Mouse (Mus musculus) liver, embryonic 15.5 days (tissue): ENCODE measurements around the gene Npw. TPM values are rescaled to one million over a fixed set of nuclear protein-coding genes. Genes with fewer than 3 reads are reported as not detected.
A peak's percentile ranks its signal among the peaks of the same experiment; 100 is the strongest.

Experiments
- ATAC-seq: fragments of 200-750 bp; cut with Nextera tagmentation; 2 replicates; pipeline ENCODE4 v1.8.0; 2017; ENCODE audit warnings: moderate number of reproducible peaks, mild to moderate bottlenecking, moderate library complexity; ENCODE audit not compliant: insufficient read depth
- H3K27ac ChIP-seq: fragments of 300-500 bp; sonication (generic); replicated peaks from 2 replicates; pipeline ENCODE4 v1.5.1; 2015; ENCODE audit warnings: mild to moderate bottlenecking, inconsistent platforms
- H3K27me3 ChIP-seq: fragments of 300-500 bp; sonication (generic); 2 replicates; pipeline ENCODE4 v1.6.1; 2015; ENCODE audit warnings: mild to moderate bottlenecking, inconsistent platforms
- H3K36me3 ChIP-seq: fragments of 300-500 bp; sonication (generic); replicated peaks from 2 replicates; pipeline ENCODE4 v1.6.1; 2015; ENCODE audit warnings: moderate library complexity, mild to moderate bottlenecking, inconsistent platforms
- H3K4me1 ChIP-seq: fragments of 300-500 bp; sonication (generic); replicated peaks from 2 replicates; pipeline ENCODE4 v1.6.1; 2015; ENCODE audit warnings: inconsistent platforms
- H3K4me2 ChIP-seq: fragments of 300-500 bp; sonication (generic); 2 replicates; pipeline ENCODE4 v1.6.1; 2015; ENCODE audit warnings: moderate library complexity, mild to moderate bottlenecking, inconsistent platforms
- H3K4me3 ChIP-seq: fragments of 300-500 bp; sonication (generic); replicated peaks from 2 replicates; pipeline ENCODE4 v1.5.1; 2015; ENCODE audit warnings: mild to moderate bottlenecking, inconsistent platforms
- H3K9ac ChIP-seq: fragments of 300-500 bp; sonication (generic); 2 replicates; pipeline ENCODE4 v1.6.1; 2015; ENCODE audit warnings: moderate library complexity, mild to moderate bottlenecking, inconsistent platforms
- H3K9me3 ChIP-seq: fragments of 300-500 bp; sonication (generic); replicated peaks from 2 replicates; pipeline ENCODE4 v1.6.1; 2016; ENCODE audit warnings: inconsistent platforms
- WGBS: fragments of 180-500 bp; shearing (Covaris S2); methylation state at CpG from one replicate; pipeline ENCODE4 v1.1.7; 2015; ENCODE audit warnings: mixed read lengths; ENCODE audit not compliant: insufficient replicate concordance; 5-methylcytosine and 5-hydroxymethylcytosine counted together
- polyA plus RNA-seq: library from polyadenylated mRNA; unstranded; fragments of >200 nt; fragmentation: Nextera tagmentation; extraction: Ambion mirVana; gene quantifications from 2 replicates; pipeline ENCODE4 v1.2.1, GENCODE M21; 2015

The Npw gene
- polyA plus RNA-seq, 1 experiment from 2014 or later = 0.30 TPM

GRCm38 (mm10) chr17:24649581-24650069, 8.6 kb downstream of the Npw start:
- peaks cover 41% of the 10 kb centered on the region for H3K4me1 ChIP-seq
- H3K4me3 ChIP-seq = peak overlapping the region; percentile 59
- H3K4me2 ChIP-seq = peak overlapping the region; percentile 76
- H3K27me3 ChIP-seq = peaks cover 62% of the 10 kb centered on the region
- ATAC-seq = 0 out of 2 replicates have a peak, but pooled peaks have one; percentile 2
- 0 out of 2 replicates have a peak overlapping the region, but pooled peaks have one; percentile 6 for H3K27ac ChIP-seq
- peak overlapping the region; percentile 47; the same call in 1 of the 2 replicates for H3K9ac ChIP-seq
- 1% methylated on average over 35 of the region's 35 CpGs for WGBS
- no peaks in the 10 kb centered on the region for H3K9me3 ChIP-seq
- no peaks in the 10 kb centered on the region for H3K36me3 ChIP-seq

DNA sequence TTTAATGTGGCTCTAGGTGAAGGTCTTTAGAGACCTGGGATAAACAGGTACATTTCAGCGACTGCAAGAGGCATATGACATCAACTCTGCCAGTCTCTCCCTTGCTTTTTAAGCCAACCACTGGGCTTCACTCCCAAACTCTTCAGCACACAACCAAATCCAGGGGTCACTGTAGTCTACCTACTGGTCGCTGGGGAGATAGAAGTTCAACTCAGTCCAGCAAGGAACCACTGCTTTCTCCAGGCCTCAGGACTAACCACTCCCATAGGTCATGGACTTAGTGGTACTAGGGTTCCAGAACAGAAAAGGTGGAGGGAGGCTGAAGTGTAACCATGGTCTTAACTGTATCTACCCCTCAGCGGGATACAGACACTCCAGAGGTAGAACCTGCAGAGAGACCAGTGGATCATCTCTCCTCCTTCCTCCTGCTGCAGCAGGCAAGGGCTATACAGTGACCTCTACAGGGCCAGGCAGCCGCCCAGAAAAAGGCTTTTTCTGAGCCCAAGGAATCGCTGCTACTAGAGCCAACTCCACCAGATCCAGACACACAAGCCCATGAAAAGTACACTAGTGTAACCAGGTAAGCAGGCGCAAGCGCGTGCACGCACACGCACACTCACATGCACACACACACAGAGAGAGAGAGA, 9.4 kb downstream of the Npw start:
- H3K9ac ChIP-seq = no peak overlapping the region
- H3K4me3 ChIP-seq = peak overlapping the region; percentile 59
- no peak for ATAC-seq
- H3K4me1 ChIP-seq = peaks cover 43% of the 10 kb centered on the region
- 62% methylated on average over 10 of the region's 10 CpGs for WGBS
- H3K4me2 ChIP-seq = peak overlapping the region; percentile 76
- no peaks in the 10 kb centered on the region for H3K9me3 ChIP-seq
- peaks cover 62% of the 10 kb centered on the region for H3K27me3 ChIP-seq
- H3K27ac ChIP-seq = no peak overlapping the region
- no peaks in the 10 kb centered on the region for H3K36me3 ChIP-seq

GRCm38 (mm10) chr17:24647493-24647892, 10.8 kb downstream of the Npw start:
- H3K9me3 ChIP-seq = no peaks in the 10 kb centered on the region
- no peak for ATAC-seq
- H3K27ac ChIP-seq = no peak overlapping the region
- no peak overlapping the region for H3K4me2 ChIP-seq
- no peaks in the 10 kb centered on the region for H3K36me3 ChIP-seq
- H3K9ac ChIP-seq = no peak overlapping the region
- H3K4me1 ChIP-seq = peaks cover 43% of the 10 kb centered on the region
- H3K4me3 ChIP-seq = no peak overlapping the region
- H3K27me3 ChIP-seq = peaks cover 55% of the 10 kb centered on the region
- 73% methylated on average over 11 of the region's 11 CpGs for WGBS

- H3K9me3 ChIP-seq = no peaks in the 10 kb centered on the region
- no peak overlapping the region for H3K4me3 ChIP-seq
- no peaks in the 10 kb centered on the region for H3K36me3 ChIP-seq
- no peak overlapping the region for H3K4me2 ChIP-seq
- 58% methylated on average over 4 of the region's 4 CpGs for WGBS
- H3K27me3 ChIP-seq = peaks cover 44% of the 10 kb centered on the region
- H3K27ac ChIP-seq = 0 out of 2 replicates have a peak overlapping the region, but pooled peaks have one; percentile 9
- no peak overlapping the region for H3K9ac ChIP-seq
- no peak for ATAC-seq
- peaks cover 43% of the 10 kb centered on the region for H3K4me1 ChIP-seq
Observed at GRCm38 (mm10) chr17:24646381-24646780, 11.9 kb downstream of the Npw start.

DNA sequence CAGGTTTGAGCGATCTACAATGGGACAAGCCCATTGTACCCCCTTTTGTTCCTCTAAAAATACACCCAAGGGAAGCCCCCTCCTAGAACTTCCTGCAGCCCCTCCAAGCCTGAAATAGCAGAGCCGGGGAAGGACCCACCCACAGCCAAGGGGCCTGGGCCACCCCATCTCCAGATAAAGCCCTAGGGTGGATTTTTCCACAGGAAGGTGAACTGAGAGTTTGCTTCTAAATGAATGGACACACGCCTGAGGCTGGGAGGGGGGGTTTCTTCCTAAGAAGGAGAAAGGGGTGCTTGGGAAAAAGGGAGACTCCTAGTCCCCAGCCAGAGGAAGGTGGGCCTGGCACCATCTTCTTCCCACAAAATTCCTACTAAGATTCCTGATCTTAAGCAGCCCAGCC, 12.3 kb downstream of the Npw start:
- 56% methylated on average over 3 of the region's 3 CpGs for WGBS
- no peak overlapping the region for H3K9ac ChIP-seq

DNA sequence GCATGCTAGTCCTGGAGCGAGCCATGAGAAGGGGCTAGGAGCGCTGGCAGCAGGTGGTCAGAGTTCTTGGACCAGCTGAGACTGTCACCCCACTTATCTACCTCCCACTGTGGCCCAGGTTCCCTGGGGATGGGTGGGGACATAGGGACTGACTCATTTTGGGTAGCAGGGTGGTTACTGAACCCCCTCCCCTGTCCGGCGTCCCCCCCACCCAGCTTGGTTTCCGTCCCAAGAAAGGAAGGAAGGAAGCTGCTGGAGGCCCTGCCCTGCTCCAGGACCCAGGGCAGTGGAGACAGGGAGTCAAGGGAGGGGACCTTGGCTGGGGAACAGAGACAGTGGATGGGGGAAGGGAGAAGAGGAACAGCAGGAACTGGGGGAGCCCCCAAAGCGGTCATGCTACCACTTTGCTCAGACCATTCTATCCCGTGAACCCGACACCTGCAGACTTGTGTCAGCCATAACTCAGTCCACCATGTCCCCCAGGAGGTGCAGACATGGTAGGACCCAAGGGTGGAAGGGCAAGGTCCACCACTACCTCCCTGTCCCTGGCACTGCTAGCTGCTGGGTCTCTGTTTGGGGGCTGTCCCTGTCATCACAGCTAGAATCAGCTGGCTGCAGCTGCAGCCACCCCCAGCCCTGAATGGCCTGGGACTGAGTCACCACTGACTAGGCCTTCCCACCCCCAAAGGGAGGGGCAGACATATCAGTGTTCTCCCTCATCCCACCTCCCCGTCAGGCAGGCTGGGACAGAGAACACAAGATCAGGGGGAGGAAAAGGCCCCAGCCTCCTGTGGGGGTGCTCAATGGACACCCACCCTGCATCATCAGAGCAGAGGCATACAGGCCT, 13.2 kb downstream of the Npw start:
- Histone ChIP-seq H3K27ac (peak overlapping the region; percentile 62), H3K4me1 (peaks cover 35% of the 10 kb centered on the region), H3K9ac (no peak overlapping the region), H3K4me2 (no peak overlapping the region), H3K9me3 (no peaks in the 10 kb centered on the region), H3K27me3 (peaks cover 31% of the 10 kb centered on the region), H3K36me3 (no peaks in the 10 kb centered on the region), H3K4me3 (no peak overlapping the region)
- 37% methylated on average over 9 of the region's 9 CpGs for WGBS
- ATAC-seq = peak; percentile 26

More for the DNA sequence above, 12.3 kb downstream of the Npw start:
- Histone ChIP-seq H3K9me3 (no peaks in the 10 kb centered on the region), H3K36me3 (no peaks in the 10 kb centered on the region), H3K27me3 (peaks cover 39% of the 10 kb centered on the region), H3K4me2 (no peak overlapping the region), H3K4me3 (no peak overlapping the region), H3K4me1 (peaks cover 43% of the 10 kb centered on the region), H3K27ac (0 out of 2 replicates have a peak overlapping the region, but pooled peaks have one; percentile 33)
- no peak for ATAC-seq

DNA sequence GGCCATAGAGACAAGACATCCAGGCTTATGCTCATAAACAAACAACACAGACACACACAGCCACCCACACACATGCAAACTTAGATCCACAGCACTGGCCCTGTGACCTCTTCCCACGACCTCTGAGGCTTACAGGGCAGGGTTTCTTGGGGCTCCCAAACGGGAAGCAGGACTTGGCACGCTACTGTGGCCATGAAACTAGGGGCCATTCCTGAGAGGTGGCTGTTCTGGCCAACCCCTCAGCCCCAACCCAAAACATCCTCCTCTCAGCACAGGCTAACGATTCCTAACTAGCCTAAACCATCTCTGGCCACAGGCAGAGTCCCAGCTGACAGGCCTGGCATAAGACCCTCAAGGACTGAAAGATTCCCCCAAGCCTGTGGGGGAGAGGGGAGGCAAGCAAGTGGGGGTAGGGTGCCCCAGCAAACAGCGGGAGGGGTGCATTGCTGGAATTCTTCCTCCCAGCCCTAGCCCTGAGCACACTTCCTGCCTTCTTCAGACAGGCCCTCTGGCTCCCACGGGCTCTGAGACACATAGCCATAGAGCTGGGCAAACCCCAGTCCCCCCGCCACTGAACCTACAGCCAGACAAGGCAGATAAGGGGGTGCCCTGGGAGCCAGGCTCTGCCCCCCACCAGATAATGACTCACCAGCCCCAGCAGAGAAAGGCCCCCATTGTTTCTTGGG, 14.1 kb downstream of the Npw start:
- no peaks in the 10 kb centered on the region for H3K9me3 ChIP-seq
- 41% methylated on average over 7 of the region's 7 CpGs for WGBS
- no peaks in the 10 kb centered on the region for H3K36me3 ChIP-seq
- no peak overlapping the region for H3K4me2 ChIP-seq
- no peak overlapping the region for H3K4me3 ChIP-seq
- peaks cover 22% of the 10 kb centered on the region for H3K27me3 ChIP-seq
- peaks cover 28% of the 10 kb centered on the region for H3K4me1 ChIP-seq
- no peak overlapping the region for H3K9ac ChIP-seq
- peak overlapping the region; percentile 62 for H3K27ac ChIP-seq
- ATAC-seq = no peak

DNA sequence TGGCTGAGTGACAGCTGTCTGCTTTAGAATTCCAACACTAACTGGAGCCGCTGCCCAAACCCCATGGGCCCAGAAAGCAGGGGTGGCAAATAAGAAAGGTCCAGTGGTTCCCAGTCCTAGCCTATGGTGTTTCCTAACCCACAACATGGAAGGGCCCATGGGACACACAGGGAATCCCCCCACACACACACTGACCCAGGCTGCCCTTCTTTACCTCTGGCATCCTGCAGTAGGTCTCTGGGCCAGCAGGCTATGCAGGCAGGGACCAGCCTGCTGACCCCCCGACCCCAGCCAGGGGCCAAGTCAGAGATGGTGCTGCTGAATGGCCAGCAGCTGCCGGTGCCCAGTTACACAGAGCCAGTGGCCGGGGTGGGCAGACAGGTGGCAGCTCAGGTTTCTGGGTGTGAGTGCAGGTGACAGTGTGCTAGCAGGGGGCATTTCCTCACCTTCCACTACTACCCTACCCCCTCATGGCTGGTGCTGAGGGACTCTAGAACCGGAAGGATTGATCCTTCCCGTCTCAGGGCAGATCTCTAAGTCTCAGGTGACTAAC, 15.4 kb downstream of the Npw start:
- 55% methylated on average over 6 of the region's 6 CpGs for whole genome bisulfite sequencing
- Histone ChIP-seq H3K4me1 (peaks cover 24% of the 10 kb centered on the region), H3K36me3 (no peaks in the 10 kb centered on the region), H3K27ac (no peak overlapping the region), H3K27me3 (peaks cover 10% of the 10 kb centered on the region), H3K4me2 (no peak overlapping the region), H3K9ac (no peak overlapping the region), H3K4me3 (no peak overlapping the region), H3K9me3 (no peaks in the 10 kb centered on the region)
- ATAC-seq = no peak

GRCm38 (mm10) chr17:24641944-24642343, 16.3 kb downstream of the Npw start:
- no peak overlapping the region for H3K4me3 ChIP-seq
- no peak overlapping the region for H3K9ac ChIP-seq

GRCm38 (mm10) chr17:24640581-24640980, 17.7 kb downstream of the Npw start:
- no peak overlapping the region for H3K4me2 ChIP-seq
- 80% methylated on average over 15 of the region's 15 CpGs for WGBS
- no peaks in the 10 kb centered on the region for H3K36me3 ChIP-seq
- no peak overlapping the region for H3K4me3 ChIP-seq
- H3K4me1 ChIP-seq = peaks cover 25% of the 10 kb centered on the region
- H3K9ac ChIP-seq = no peak overlapping the region
- no peaks in the 10 kb centered on the region; the same call in 1 of the 2 replicates for H3K27me3 ChIP-seq
- no peak for ATAC-seq
- no peaks in the 10 kb centered on the region for H3K9me3 ChIP-seq
- H3K27ac ChIP-seq = no peak overlapping the region

More at GRCm38 (mm10) chr17:24641944-24642343, 16.3 kb downstream of the Npw start:
- Histone ChIP-seq H3K27me3 (peaks cover 3% of the 10 kb centered on the region; the same call in 1 of the 2 replicates), H3K4me2 (no peak overlapping the region), H3K9me3 (no peaks in the 10 kb centered on the region), H3K4me1 (peaks cover 21% of the 10 kb centered on the region), H3K27ac (no peak overlapping the region), H3K36me3 (no peaks in the 10 kb centered on the region)
- 80% methylated on average over 14 of the region's 14 CpGs for WGBS
- ATAC-seq = no peak
